Mouse (Mus musculus): ENCODE data around the gene Tc2n.

- no peak for TF ChIP-seq CTCF (IDR thresholded peaks at IDR 0.05; ENCODE audit: low read depth)
- TF ChIP-seq EP300 (IDR thresholded peaks at IDR 0.05; ENCODE audit: low read depth): no peak
Measured at GRCm38 (mm10) chr12:101718054-101718754, at the start of gene Tc2n.

All from liver, postnatal 0 days (tissue).